Mouse (Mus musculus) myocyte (in vitro differentiated cells): Measurements from ENCODE around the gene Bicc1.

ENCODE experiments used
- CEBPB ChIP-seq: IDR thresholded peaks from 2 replicates; pipeline ENCODE4 v1.6.1; 2011; ENCODE audit warnings: mild to moderate bottlenecking, moderate library complexity; ENCODE audit not compliant: poor library complexity, insufficient read depth, severe bottlenecking
- MAX ChIP-seq: IDR thresholded peaks from one replicate; pipeline ENCODE4 v1.6.1; 2011; ENCODE audit warnings: low read depth, mild to moderate bottlenecking, control low read depth
- MYOD1 ChIP-seq, 3 experiments: IDR thresholded peaks; one replicate each; pipeline ENCODE4 v1.6.1; 2011; ENCODE audit warnings: control low read depth in 2 of 3, low read depth in 2 of 3, mild to moderate bottlenecking in 2 of 3, moderate library complexity in 1 of 3; ENCODE audit not compliant: insufficient read length in 2 of 3, control insufficient read depth in 1 of 3
- MYOG ChIP-seq, 3 experiments: IDR thresholded peaks; one replicate each; pipeline ENCODE4 v1.6.1; 2011; ENCODE audit warnings: control low read depth in 2 of 3, low read depth in 2 of 3, mild to moderate bottlenecking in 2 of 3; ENCODE audit not compliant: insufficient read length in 2 of 3, control insufficient read depth in 1 of 3, insufficient read depth in 1 of 3
- POLR2A ChIP-seq: IDR thresholded peaks from one replicate; pipeline ENCODE4 v1.6.1; 2011; ENCODE audit warnings: low read depth, mild to moderate bottlenecking, control low read depth, moderate library complexity; ENCODE audit not compliant: insufficient read length
- POLR2AphosphoS2 ChIP-seq: IDR thresholded peaks from one replicate; pipeline ENCODE4 v1.6.1; 2011; ENCODE audit warnings: low read depth, control low read depth; ENCODE audit not compliant: insufficient read length
- REST ChIP-seq: IDR thresholded peaks from one replicate; pipeline ENCODE4 v1.6.1; 2011; ENCODE audit warnings: mild to moderate bottlenecking, control low read depth, moderate library complexity; ENCODE audit not compliant: insufficient read depth, insufficient read length
- SRF ChIP-seq: IDR thresholded peaks from one replicate; pipeline ENCODE4 v1.6.1; 2011; ENCODE audit warnings: low read depth; ENCODE audit not compliant: control insufficient read depth, insufficient read length
- TCF12 ChIP-seq: IDR thresholded peaks from one replicate; pipeline ENCODE4 v1.6.1; 2011; ENCODE audit warnings: mild to moderate bottlenecking, control low read depth; ENCODE audit not compliant: poor library complexity, insufficient read depth, severe bottlenecking
- TCF3 ChIP-seq: IDR thresholded peaks from one replicate; pipeline ENCODE4 v1.6.1; 2011; ENCODE audit warnings: low read depth, control low read depth; ENCODE audit not compliant: insufficient read length
- USF1 ChIP-seq: IDR thresholded peaks from one replicate; pipeline ENCODE4 v1.6.1; 2011; ENCODE audit warnings: low read depth, mild to moderate bottlenecking, control low read depth, moderate library complexity

GRCm38 (mm10) chr10:71176341-71176740 lies 16.8 kb upstream of the Bicc1 start:
- no peak for TF ChIP-seq MYOG (IDR thresholded peaks at IDR 0.05; ENCODE audit: control insufficient read depth in 1 of 3, insufficient read depth in 1 of 3, insufficient read length in 2 of 3, low read depth in 2 of 3)
- no peak for TF ChIP-seq TCF3
- no peak for TF ChIP-seq MAX
- no peak for TF ChIP-seq POLR2A
- no peak for TF ChIP-seq TCF12
- no peak for TF ChIP-seq POLR2AphosphoS2
- no peak for TF ChIP-seq USF1
- TF ChIP-seq MYOD1 (IDR thresholded peaks at IDR 0.05; ENCODE audit: control insufficient read depth in 1 of 3, insufficient read length in 2 of 3, low read depth in 2 of 3), result no peak
- no peak for TF ChIP-seq CEBPB
- TF ChIP-seq REST, result no peak
- no peak for TF ChIP-seq SRF
